10 mouse cellular contexts compared by ENCODE assay signal in the genomic region with DNA sequence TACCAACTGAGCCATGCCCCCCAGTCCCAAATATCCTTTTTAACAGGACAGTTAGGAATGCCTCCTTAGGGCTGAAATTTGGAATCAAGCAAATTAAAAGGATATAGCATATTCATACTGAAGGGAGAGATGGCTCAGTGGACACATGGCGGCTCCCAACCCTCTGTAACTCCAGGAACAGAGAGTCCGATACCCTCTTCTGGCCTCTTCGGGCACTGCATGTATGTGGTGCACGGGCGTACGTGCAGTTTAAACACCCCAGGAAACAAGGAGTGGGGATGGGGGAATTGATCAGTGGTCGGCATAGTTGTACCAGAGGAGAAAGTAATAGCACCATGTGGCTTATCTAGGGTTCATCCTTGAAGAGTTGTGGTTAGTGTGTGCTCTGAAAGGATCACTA. TPM values are rescaled to one million over a fixed set of nuclear protein-coding genes. Genes with fewer than 3 reads are reported as not detected.
DNase-seq lines count a peak whose midpoint lies in the region; ATAC-seq and TF ChIP-seq lines count a peak whose summit lies in the region.
"Had no signal": no experiment of that assay in that cellular context is flagged by ENCODE, and none has a peak within 500 bp of the region (broad histone marks: within the 10 kb centered on the region; RNA-seq: fewer than 3 reads in every experiment).

No protein-coding gene starts in this region.

- TF ChIP-seq POLR2A in kidney, adult 2 months (IDR thresholded peaks at IDR 0.05; ENCODE audit: low read depth, low read length), result no peak

- peak; percentile 41 for DNase-seq in adrenal gland, postnatal 14 days
- DNase-seq in adrenal gland, adult 8-10 months, result no peak
- DNase-seq in kidney, adult 2 months, result no peak
- DNase-seq in kidney, adult 11 months, result no peak
- peak; percentile 78 for DNase-seq in ZHBTc4 (ENCODE audit: low read depth, low spot score)
- DNase-seq in right cerebral cortex, adult 2 months (ENCODE audit: low spot score in 2 of 2), result no peak

- peak; percentile 33; the same call in 1 of the 2 replicates for ATAC-seq in liver, embryonic 12.5 days
- ATAC-seq in heart, embryonic 11.5 days (replicated peaks; ENCODE audit: insufficient number of reproducible peaks, low FRiP score, low TSS enrichment), result no peak

- H3K9ac ChIP-seq in liver, embryonic 12.5 days, result 0 out of 2 replicates have a peak overlapping the region, but pooled peaks have one; percentile 22
- H3K9ac ChIP-seq in heart, embryonic 11.5 days (ENCODE audit: low read depth, low read length), result no peak overlapping the region

- H3K27me3 ChIP-seq in kidney, adult 2 months (replicated peaks; ENCODE audit: control insufficient read depth, insufficient read depth, low read length), result no peaks in the 10 kb centered on the region
- H3K27me3 ChIP-seq in liver, embryonic 12.5 days (replicated peaks), result no peaks in the 10 kb centered on the region
- H3K27me3 ChIP-seq in heart, embryonic 11.5 days (ENCODE audit: control insufficient read depth, insufficient read depth, low read length), result no peaks in the 10 kb centered on the region

- H3K27ac ChIP-seq in kidney, adult 2 months (ENCODE audit: insufficient read depth, low read depth, low read length), result no peak overlapping the region
- 0 out of 2 replicates have a peak overlapping the region, but pooled peaks have one; percentile 51 for H3K27ac ChIP-seq in liver, embryonic 12.5 days
- H3K27ac ChIP-seq in heart, embryonic 11.5 days (ENCODE audit: low read depth, low read length), result no peak overlapping the region

- no peak overlapping the region for H3K4me3 ChIP-seq in kidney, adult 2 months (ENCODE audit: insufficient read depth, low read depth, low read length)
- H3K4me3 ChIP-seq in liver, embryonic 12.5 days, result no peak overlapping the region
- no peak overlapping the region for H3K4me3 ChIP-seq in heart, embryonic 11.5 days (ENCODE audit: low read depth, low read length)

- WGBS in kidney, adult 2 months, result 71% methylated on average over 7 of the region's 7 CpGs
- 48% methylated on average over 7 of the region's 7 CpGs for WGBS in liver, embryonic 12.5 days (ENCODE audit: insufficient replicate concordance)
- 51% methylated on average over 7 of the region's 7 CpGs for WGBS in heart, embryonic 11.5 days (ENCODE audit: insufficient replicate concordance)

- H3K9me3 ChIP-seq in liver, embryonic 12.5 days (replicated peaks), result no peaks in the 10 kb centered on the region
- no peaks in the 10 kb centered on the region for H3K9me3 ChIP-seq in heart, embryonic 11.5 days (replicated peaks; ENCODE audit: control insufficient read depth, low read length)

- H3K4me2 ChIP-seq in liver, embryonic 12.5 days, result no peak overlapping the region
- no peak overlapping the region for H3K4me2 ChIP-seq in heart, embryonic 11.5 days

- TF ChIP-seq CTCF in kidney, adult 2 months (conservative IDR thresholded peaks at IDR 0.05; ENCODE audit: insufficient read depth, insufficient read length, low read depth, low read length), result peak; percentile 38; the same call in 1 of the 2 replicates

- no peaks in the 10 kb centered on the region for H3K36me3 ChIP-seq in kidney, adult 2 months (ENCODE audit: control insufficient read depth, insufficient read depth, low read length)
- H3K36me3 ChIP-seq in liver, embryonic 12.5 days, result peaks cover 14% of the 10 kb centered on the region
- H3K36me3 ChIP-seq in heart, embryonic 11.5 days (ENCODE audit: control insufficient read depth, insufficient read depth, low read length), result no peaks in the 10 kb centered on the region

- no peaks in the 10 kb centered on the region for H3K4me1 ChIP-seq in kidney, adult 2 months (ENCODE audit: control insufficient read depth, insufficient read depth, low read length)
- peaks cover 45% of the 10 kb centered on the region for H3K4me1 ChIP-seq in liver, embryonic 12.5 days
- H3K4me1 ChIP-seq in heart, embryonic 11.5 days (ENCODE audit: control insufficient read depth, insufficient read depth, low read length), result peaks cover 8% of the 10 kb centered on the region

RNA-seq across cellular contexts. Expression of a gene that starts 18.9 kb away (rescaled TPM):
- total RNA-seq in adrenal gland, postnatal 14 days (2021), result 41.0 and 41.1 TPM in 2 replicates
- 10 to 100 TPM; 42.2 to 58.0 (median 49.0) TPM for total RNA-seq in adrenal gland, adult 8-10 months (2022)
- polyA plus RNA-seq in kidney, adult 2 months (2012; rRNA removed), result 42.5 and 47.2 TPM in 2 replicates
- polyA plus RNA-seq in liver, embryonic 12.5 days (2016; fragmentation: Nextera tagmentation; extraction: Ambion mirVana), result 15.6 and 17.8 TPM in 2 replicates
- 37.6 and 38.8 TPM in 2 replicates for polyA plus RNA-seq in heart, embryonic 11.5 days (2014; fragmentation: Nextera tagmentation; extraction: Ambion mirVana)

RNA-seq across cellular contexts. Expression of a gene that starts 28.6 kb away (rescaled TPM):
- 3.3 and 7.0 TPM in 2 replicates for total RNA-seq in adrenal gland, postnatal 14 days (2021)
- total RNA-seq in adrenal gland, adult 8-10 months (2022), result 10 to 100 TPM in 2 of 4 experiments, 1 to 10 TPM in 2; 5.8 to 18.1 (median 11.7) TPM
- polyA plus RNA-seq in kidney, adult 2 months (2012; rRNA removed), result 20.9 and 24.9 TPM in 2 replicates
- 2.9 and 3.7 TPM in 2 replicates for polyA plus RNA-seq in liver, embryonic 12.5 days (2016; fragmentation: Nextera tagmentation; extraction: Ambion mirVana)
- polyA plus RNA-seq in heart, embryonic 11.5 days (2014; fragmentation: Nextera tagmentation; extraction: Ambion mirVana), result 4.2 and 5.1 TPM in 2 replicates

RNA-seq across cellular contexts. Expression of a gene that starts 28.8 kb away (rescaled TPM):
- 2.4 and 4.4 TPM in 2 replicates for total RNA-seq in adrenal gland, postnatal 14 days (2021)
- total RNA-seq in adrenal gland, adult 8-10 months (2022), result 1 to 10 TPM in 2 of 4 experiments, under 1 TPM in 2; 0.41 to 3.0 (median 1.3) TPM
- polyA plus RNA-seq in kidney, adult 2 months (2012; rRNA removed), result 1.2 and 2.8 TPM in 2 replicates
- polyA plus RNA-seq in liver, embryonic 12.5 days (2016; fragmentation: Nextera tagmentation; extraction: Ambion mirVana), result 51.5 and 53.7 TPM in 2 replicates
- 10.2 and 12.7 TPM in 2 replicates for polyA plus RNA-seq in heart, embryonic 11.5 days (2014; fragmentation: Nextera tagmentation; extraction: Ambion mirVana)

RNA-seq across cellular contexts. Expression of a gene that starts 30.9 kb away (rescaled TPM):
- total RNA-seq in adrenal gland, postnatal 14 days (2021), result not detected in 2 replicates
- not detected for total RNA-seq in adrenal gland, adult 8-10 months (2022)
- not detected in 2 replicates for polyA plus RNA-seq in kidney, adult 2 months (2012; rRNA removed)
- not detected in 2 replicates for polyA plus RNA-seq in liver, embryonic 12.5 days (2016; fragmentation: Nextera tagmentation; extraction: Ambion mirVana)
- 0.11 TPM in 1 of 2 replicates, not detected in the other for polyA plus RNA-seq in heart, embryonic 11.5 days (2014; fragmentation: Nextera tagmentation; extraction: Ambion mirVana)
- polyA plus RNA-seq: liver, embryonic 16.5 days; stomach, embryonic 14.5 days had no signal

Comparison
In these comparisons a context has a peak if more than half of its experiments do, and no peak if none do; other contexts are left out.
1. DNase-seq: peak in adrenal gland, postnatal 14 days (single experiment) and ZHBTc4 (single experiment); none in adrenal gland, adult 8-10 months (single experiment), kidney, adult 2 months (single experiment), kidney, adult 11 months (single experiment) and right cerebral cortex, adult 2 months (0 of 2).